Mouse (Mus musculus) megakaryocyte, embryonic 14.5 days (primary cell): ENCODE results near the gene Bpifb2. TPM values are rescaled to one million over a fixed set of nuclear protein-coding genes. Genes with fewer than 3 reads are reported as not detected.

Source experiments
- H3K27me3 ChIP-seq: replicated peaks from 2 replicates; pipeline ENCODE3; 2012; ENCODE audit warnings: inconsistent platforms
- H3K36me3 ChIP-seq: replicated peaks from 2 replicates; pipeline ENCODE3; 2012; ENCODE audit warnings: low read length, inconsistent platforms, mixed read lengths
- H3K4me1 ChIP-seq: 2 replicates; pipeline ENCODE4 v1.6.1; 2012; ENCODE audit warnings: inconsistent platforms
- H3K4me3 ChIP-seq: replicated peaks from 2 replicates; pipeline ENCODE3; 2012; ENCODE audit warnings: moderate library complexity, mild to moderate bottlenecking, inconsistent platforms
- H3K9me3 ChIP-seq: 2 replicates; pipeline ENCODE4 v1.6.1; 2012; ENCODE audit warnings: inconsistent platforms
- FLI1 ChIP-seq: IDR thresholded peaks from 2 replicates; pipeline ENCODE4 v1.6.1; 2012; ENCODE audit warnings: low read length, inconsistent platforms, mixed read lengths
- GATA1 ChIP-seq: IDR thresholded peaks from 3 replicates; pipeline ENCODE4 v1.6.1; 2012; ENCODE audit warnings: mixed read lengths, low read length, inconsistent platforms, borderline replicate concordance
- polyA plus RNA-seq: library from polyadenylated mRNA; stranded (reverse); fragments of >175 nt; gene quantifications from 2 replicates; pipeline ENCODE4 v1.2.3, GENCODE M21; 2012; ENCODE audit warnings: low replicate concordance; ENCODE audit not compliant: insufficient read depth

The Bpifb2 gene
- polyA plus RNA-seq, 1 experiment: 0.37 TPM

- Histone ChIP-seq H3K27me3 (peaks cover 51% of the 10 kb centered on the region), H3K4me3 (no peak overlapping the region), H3K4me1 (no peaks in the 10 kb centered on the region), H3K9me3 (0 out of 2 replicates have a peak, but pooled peaks cover 2% of the 10 kb centered on the region), H3K36me3 (no peaks in the 10 kb centered on the region)
- TF ChIP-seq GATA1 (no peak), FLI1 (no peak)
Observed at GRCm38 (mm10) chr2:153860315-153860714, 14.5 kb upstream of the Bpifb2 start.

GRCm38 (mm10) chr2:153860715-153861114 lies 14.1 kb upstream of the Bpifb2 start:
- Histone ChIP-seq H3K4me3 (no peak overlapping the region), H3K4me1 (no peaks in the 10 kb centered on the region), H3K27me3 (peaks cover 47% of the 10 kb centered on the region), H3K9me3 (0 out of 2 replicates have a peak, but pooled peaks cover 2% of the 10 kb centered on the region), H3K36me3 (no peaks in the 10 kb centered on the region)
- TF ChIP-seq FLI1: no peak
- TF ChIP-seq GATA1: no peak

GRCm38 (mm10) chr2:153861960-153862359 lies 12.9 kb upstream of the Bpifb2 start:
- H3K9me3 ChIP-seq: 0 out of 2 replicates have a peak, but pooled peaks cover under 1% of the 10 kb centered on the region
- H3K4me1 ChIP-seq: no peaks in the 10 kb centered on the region
- TF ChIP-seq FLI1 (no peak), GATA1 (no peak)
- H3K36me3 ChIP-seq: no peaks in the 10 kb centered on the region
- H3K27me3 ChIP-seq: peaks cover 38% of the 10 kb centered on the region
- H3K4me3 ChIP-seq: no peak overlapping the region

- H3K27me3 ChIP-seq: peaks cover 28% of the 10 kb centered on the region
- TF ChIP-seq FLI1 (no peak), GATA1 (no peak)
Observed at GRCm38 (mm10) chr2:153870984-153871383, 3.9 kb upstream of the Bpifb2 start, which contains the start of gene Sun5. Gene Sun5, minus strand, starts transcription at chr2:153871084.

GRCm38 (mm10) chr2:153899111-153899510 lies 24.3 kb downstream of the Bpifb2 start:
- no peaks in the 10 kb centered on the region for H3K36me3 ChIP-seq
- H3K4me3 ChIP-seq: no peak overlapping the region
- H3K27me3 ChIP-seq: peaks cover 65% of the 10 kb centered on the region
- no peaks in the 10 kb centered on the region for H3K9me3 ChIP-seq
- no peaks in the 10 kb centered on the region for H3K4me1 ChIP-seq
- TF ChIP-seq FLI1 (no peak), GATA1 (no peak)

More at GRCm38 (mm10) chr2:153870984-153871383, 3.9 kb upstream of the Bpifb2 start, which contains the start of gene Sun5:
- Histone ChIP-seq H3K9me3 (no peaks in the 10 kb centered on the region), H3K4me1 (no peaks in the 10 kb centered on the region), H3K4me3 (no peak within 1 kb of the TSS), H3K36me3 (no peaks in the 10 kb centered on the region)

GRCm38 (mm10) chr2:153900088-153900487 lies 25.2 kb downstream of the Bpifb2 start, which contains the start of gene Bpifb6:
Gene Bpifb6, plus strand, starts transcription at chr2:153900388.
- Histone ChIP-seq H3K27me3 (peaks cover 69% of the 10 kb centered on the region), H3K4me1 (no peaks in the 10 kb centered on the region), H3K4me3 (no peak within 1 kb of the TSS), H3K36me3 (no peaks in the 10 kb centered on the region), H3K9me3 (no peaks in the 10 kb centered on the region)
- TF ChIP-seq GATA1: no peak
- TF ChIP-seq FLI1: no peak

- TF ChIP-seq GATA1: no peak
- TF ChIP-seq FLI1: no peak
- Histone ChIP-seq H3K9me3 (no peaks in the 10 kb centered on the region), H3K36me3 (no peaks in the 10 kb centered on the region), H3K4me3 (no peak overlapping the region), H3K4me1 (no peaks in the 10 kb centered on the region), H3K27me3 (peaks cover 72% of the 10 kb centered on the region)
Observed at GRCm38 (mm10) chr2:153902726-153903125, 27.9 kb downstream of the Bpifb2 start.

GRCm38 (mm10) chr2:153906626-153907025 lies 31.8 kb downstream of the Bpifb2 start:
- Histone ChIP-seq H3K36me3 (no peaks in the 10 kb centered on the region), H3K4me1 (no peaks in the 10 kb centered on the region), H3K9me3 (no peaks in the 10 kb centered on the region), H3K4me3 (no peak overlapping the region), H3K27me3 (peaks cover 76% of the 10 kb centered on the region)
- TF ChIP-seq FLI1: no peak

GRCm38 (mm10) chr2:153914151-153914550 lies 39.3 kb downstream of the Bpifb2 start:
- H3K27me3 ChIP-seq: peaks cover 72% of the 10 kb centered on the region
- H3K4me1 ChIP-seq: no peaks in the 10 kb centered on the region
- no peaks in the 10 kb centered on the region for H3K9me3 ChIP-seq
- no peak for TF ChIP-seq GATA1
- H3K36me3 ChIP-seq: no peaks in the 10 kb centered on the region
- no peak overlapping the region for H3K4me3 ChIP-seq

GRCm38 (mm10) chr2:153917930-153918329 lies 43.1 kb downstream of the Bpifb2 start, which contains the start of gene Bpifb3:
Gene Bpifb3, plus strand, starts transcription at chr2:153918230.
- Histone ChIP-seq H3K4me1 (no peaks in the 10 kb centered on the region), H3K36me3 (no peaks in the 10 kb centered on the region), H3K27me3 (peaks cover 77% of the 10 kb centered on the region), H3K4me3 (no peak within 1 kb of the TSS), H3K9me3 (no peaks in the 10 kb centered on the region)
- no peak for TF ChIP-seq GATA1
- TF ChIP-seq FLI1: no peak

GRCm38 (mm10) chr2:153921246-153921645 lies 46.4 kb downstream of the Bpifb2 start:
- Histone ChIP-seq H3K4me3 (no peak overlapping the region), H3K36me3 (no peaks in the 10 kb centered on the region), H3K27me3 (peaks cover 76% of the 10 kb centered on the region), H3K4me1 (no peaks in the 10 kb centered on the region), H3K9me3 (no peaks in the 10 kb centered on the region)
- TF ChIP-seq GATA1 (no peak), FLI1 (no peak)
